Mouse (Mus musculus) left cerebral cortex, postnatal 4 days (tissue): Measurements from ENCODE around the gene Fam168a. TPM values are rescaled to one million over a fixed set of nuclear protein-coding genes. Genes with fewer than 3 reads are reported as not detected.
"Not testable (repeated sequence)": the region's sequence is repeated elsewhere in the genome, so short reads cannot be mapped to it uniquely, and the experiment has no call there.

Experiments
- DNase-seq: peaks from one replicate; pipeline ENCODE4 v3.0.0-alpha.2; 2022
- intact Hi-C: fragments of 180-260 bp; cut with DNase I; formaldehyde crosslinking; loops from one replicate; pipeline ENCODE4 v1.15.1; 2025
- total RNA-seq, 2 experiments: library from RNA; stranded (reverse); gene quantifications; 2 replicates each; pipeline ENCODE4 v1.2.3; 2021

The Fam168a gene
- total RNA-seq, 2 experiments from 2014 or later: 240 to 242 TPM

DNA sequence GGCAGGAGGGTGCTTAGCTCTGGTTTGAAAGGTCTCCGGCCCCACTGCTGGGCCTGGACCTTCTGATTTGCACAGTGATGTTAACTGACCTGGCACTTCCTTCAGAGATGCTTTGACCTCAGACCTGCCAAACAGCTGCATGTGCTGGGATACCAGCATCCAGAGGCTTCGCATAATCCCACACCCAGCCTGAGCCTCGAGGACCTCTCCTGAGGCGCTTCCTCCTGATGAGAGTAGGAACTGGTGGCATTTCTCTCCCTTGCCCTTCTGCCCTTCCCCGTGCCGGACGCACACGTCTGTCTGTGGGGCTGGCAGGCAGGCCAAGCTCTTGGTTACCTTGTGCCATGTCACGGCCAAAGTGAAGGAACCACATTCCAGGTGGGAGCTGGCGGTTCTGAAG is 130.2 kb downstream of the Fam168a start:
- no peak for DNase-seq
- intact Hi-C loops: no loop called here

DNA sequence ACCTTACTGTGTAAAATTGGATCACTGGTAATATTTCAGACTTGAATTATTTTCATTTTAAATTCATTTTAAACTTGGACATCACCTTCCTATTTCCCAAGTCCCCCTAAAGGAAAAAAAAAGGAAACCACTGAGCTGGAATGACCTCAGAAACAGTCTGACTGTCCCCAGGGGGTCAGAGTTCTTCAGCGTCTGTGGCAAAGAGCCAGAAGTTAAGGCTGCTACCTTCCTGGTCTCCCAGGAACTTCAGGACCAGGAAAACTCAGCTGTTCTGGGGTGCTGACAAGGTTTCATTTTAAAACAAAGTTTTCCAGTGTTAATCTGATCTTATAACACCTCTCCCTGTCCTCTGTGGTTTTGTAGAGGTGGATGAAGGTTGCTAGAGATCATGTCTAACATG is 131.3 kb downstream of the Fam168a start:
- intact Hi-C loops: no loop called here
- no peak for DNase-seq

DNA sequence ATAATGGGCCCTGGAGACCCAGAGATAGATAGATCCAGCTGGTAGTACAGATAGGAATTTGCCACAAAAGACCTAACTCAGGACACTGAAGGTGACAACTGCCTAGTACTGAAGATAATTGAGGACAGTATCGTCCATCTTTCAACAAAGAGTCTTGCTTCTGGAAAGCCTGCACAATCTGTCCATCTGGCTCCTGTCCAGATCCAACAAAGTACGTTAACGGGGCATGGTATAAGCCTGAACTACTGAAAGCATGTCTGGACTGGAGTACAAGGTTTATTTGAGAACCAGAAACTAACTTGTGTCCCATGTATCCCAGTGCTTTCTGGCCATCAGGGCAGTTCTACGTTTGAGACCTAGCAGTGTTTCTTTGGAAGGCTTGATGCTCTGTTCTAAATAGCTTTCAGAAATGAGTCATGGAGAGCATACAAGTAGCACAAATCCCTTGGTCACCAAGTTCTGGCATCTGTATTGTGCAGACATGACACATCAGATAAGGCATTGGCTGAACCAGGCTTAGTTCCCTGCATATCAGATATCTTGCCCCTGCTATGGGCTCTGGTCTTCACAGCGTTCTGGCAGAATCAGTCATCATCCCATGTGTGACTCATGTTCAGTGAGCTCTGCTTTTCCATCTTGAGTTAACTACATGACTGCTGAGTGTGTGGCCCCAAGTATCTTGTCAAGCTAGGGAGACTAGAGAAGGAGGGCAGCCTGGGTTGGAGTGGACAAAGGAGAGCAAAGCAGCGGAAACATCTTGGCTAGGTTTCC is 133.4 kb downstream of the Fam168a start:
- DNase-seq: no peak
- intact Hi-C loops: no loop called here

DNA sequence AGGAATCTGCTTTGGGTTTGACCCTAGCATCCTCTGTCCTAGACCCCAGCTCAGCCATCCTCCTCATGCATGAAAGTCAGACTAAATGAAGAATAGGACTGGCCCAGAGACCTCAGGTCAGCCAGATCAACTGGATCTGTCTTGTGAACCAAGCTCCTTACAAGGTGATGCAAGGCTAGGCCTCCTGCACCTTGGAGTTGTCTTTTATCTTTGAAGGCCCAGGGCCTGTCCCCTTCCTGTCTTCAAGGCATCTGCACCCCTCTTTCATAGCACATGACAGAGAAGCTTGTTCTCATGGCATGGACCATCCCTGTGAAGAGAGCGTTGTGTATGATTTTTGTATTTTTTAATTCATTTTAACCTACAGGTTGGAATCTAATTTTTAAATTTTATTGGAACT is 134.5 kb downstream of the Fam168a start:
- DNase-seq: no peak
- intact Hi-C loops: no loop called here

DNA sequence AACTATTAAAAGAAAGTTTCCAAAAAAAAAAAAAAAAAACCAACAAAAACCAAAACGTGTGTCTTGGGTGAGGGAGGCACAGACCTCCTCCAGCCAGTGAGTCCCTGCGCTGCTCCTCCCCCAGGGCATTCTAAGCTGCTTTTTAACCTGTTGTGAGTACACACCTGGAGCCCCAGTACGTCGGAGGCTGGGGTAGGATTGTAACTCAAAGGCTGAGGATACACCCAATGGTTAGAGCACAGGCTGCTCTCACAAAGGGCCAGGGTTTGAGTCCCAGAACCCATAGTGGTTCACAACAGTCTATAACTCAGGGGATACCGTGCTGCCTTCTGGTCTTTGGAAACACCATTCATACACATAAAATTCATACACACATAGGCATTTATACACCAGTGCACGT is 135.2 kb downstream of the Fam168a start:
- intact Hi-C loops: no loop called here
- DNase-seq: no peak

DNA sequence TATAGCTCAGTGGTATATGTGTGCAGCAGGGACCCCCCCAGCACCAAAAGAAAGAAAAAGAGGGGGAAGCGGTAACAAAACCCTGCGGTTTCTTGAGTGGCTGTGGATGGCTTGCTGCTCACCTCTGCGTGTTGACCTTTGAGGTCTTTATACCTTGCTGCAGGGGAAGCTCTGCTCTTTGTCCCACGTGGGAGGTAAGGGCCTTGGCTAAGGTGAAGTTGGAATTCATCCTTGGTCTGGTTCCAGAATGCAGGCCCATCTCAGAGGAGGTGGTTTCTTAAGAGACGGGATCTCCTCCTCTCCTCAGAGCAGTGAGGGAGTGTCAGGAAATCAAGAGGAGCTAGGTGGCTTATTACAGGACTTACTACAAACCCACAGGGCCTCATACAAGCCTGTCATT is 135.7 kb downstream of the Fam168a start:
- intact Hi-C loops: no loop called here
- DNase-seq: no peak

DNA sequence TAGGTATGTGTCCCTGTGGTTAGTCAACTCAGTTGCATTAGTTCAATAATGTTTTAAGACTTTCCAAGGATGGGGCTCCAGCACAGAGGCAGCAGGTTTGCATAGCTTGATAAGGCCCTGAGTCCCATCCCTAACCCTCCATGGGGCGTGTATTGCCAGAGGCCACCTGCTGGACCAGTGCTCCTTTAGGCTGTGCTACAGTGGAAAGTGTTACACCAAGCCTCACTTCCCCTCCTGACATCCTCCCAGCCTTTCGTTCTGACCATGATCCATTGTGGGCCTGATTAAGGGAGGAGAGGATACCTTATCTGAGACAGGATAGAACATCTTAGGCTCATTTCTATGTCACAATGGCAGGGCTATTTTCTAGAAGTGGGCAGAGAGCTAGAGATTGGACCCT is 137.4 kb downstream of the Fam168a start:
- no peak for DNase-seq
- intact Hi-C loops: no loop called here

DNA sequence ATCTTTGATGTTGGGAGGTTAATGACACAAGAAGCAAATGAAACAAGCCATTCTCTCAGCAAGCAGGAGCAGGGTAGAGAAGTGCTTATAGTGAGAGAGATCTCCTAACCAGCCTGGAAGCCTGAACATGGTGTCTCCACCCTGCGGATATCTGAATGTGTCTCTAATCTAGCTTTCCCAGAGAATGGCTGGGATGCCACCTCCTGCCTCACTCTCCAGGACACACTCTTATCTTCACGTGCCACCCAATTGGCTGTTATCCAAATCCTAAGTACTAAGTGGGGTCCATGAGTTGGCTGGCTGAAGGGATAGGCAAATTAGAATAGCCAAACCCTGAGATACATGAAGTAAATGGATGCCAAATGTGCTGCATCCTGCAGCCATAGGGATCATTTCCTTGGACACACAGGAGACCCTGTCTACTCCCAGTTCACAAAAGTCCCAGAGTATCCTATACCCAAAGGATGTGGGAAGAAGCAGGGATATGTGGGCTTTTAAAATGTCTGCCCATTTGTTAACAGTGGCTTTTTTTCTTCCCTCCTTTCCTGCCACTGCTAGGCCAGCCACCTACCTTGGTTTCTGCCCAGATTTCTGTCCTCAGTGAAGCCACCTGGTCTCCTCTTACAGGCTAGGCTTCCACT is 138.1 kb downstream of the Fam168a start:
- intact Hi-C loops: no loop called here
- no peak for DNase-seq

DNA sequence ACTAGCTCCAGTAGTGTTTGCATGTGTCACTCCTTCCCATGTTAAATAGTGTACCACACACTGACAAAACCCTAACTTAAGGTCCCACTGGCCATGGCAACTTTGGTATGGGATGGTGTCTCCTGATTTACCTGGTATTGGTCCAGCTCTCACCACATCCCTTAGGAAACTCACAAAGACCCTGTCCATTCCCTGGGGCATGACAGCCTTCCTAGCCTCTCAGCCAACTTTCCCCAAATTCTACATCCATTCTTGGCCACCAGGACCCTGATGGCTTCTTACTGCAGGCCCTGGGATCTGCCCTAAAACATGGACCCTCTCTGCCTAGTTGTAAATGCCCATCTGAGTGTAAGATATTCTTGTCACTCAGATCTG is 138.6 kb downstream of the Fam168a start:
- intact Hi-C loops: no loop called here
- no peak for DNase-seq

DNA sequence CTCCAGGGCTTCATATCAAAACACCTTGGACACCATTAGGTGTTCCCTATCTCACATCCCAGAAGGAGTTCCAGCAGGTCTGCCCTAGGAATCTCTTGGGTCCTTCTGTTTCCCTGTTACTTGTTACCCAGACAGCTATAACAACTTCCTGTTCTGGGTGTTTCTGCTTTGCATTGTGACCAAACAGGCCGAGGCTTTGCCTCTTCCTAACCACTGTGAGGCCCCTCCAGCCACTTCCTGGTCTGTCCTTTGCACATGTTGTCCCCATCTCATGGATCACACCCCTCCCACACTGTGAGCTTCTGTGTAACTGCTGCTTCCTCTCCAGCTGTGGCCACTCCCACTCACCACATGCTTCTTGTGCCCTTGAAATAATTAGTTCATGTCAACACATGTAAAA is 139.0 kb downstream of the Fam168a start:
- no peak for DNase-seq
- intact Hi-C loops: no loop called here

DNA sequence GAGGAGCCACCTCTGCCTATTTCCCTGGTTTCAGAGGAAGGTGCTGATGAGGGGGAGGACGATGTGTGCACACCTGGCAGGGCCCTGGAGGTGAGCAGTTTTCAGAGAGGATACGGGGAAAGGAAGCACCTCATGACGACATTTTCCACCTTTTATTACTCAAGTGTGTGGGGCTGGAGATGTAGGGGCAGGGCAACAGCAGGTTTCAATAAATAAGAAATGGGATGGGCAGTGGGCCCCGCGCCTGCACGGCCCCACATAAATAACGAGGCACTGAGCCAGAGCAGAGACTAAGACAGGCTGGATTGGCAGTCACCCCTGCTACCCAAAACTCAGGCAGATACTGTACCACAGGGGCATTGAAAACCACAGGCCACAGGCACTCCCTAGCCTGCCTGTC is 139.6 kb downstream of the Fam168a start:
- DNase-seq, intact Hi-C loops: not testable (repeated sequence)

DNA sequence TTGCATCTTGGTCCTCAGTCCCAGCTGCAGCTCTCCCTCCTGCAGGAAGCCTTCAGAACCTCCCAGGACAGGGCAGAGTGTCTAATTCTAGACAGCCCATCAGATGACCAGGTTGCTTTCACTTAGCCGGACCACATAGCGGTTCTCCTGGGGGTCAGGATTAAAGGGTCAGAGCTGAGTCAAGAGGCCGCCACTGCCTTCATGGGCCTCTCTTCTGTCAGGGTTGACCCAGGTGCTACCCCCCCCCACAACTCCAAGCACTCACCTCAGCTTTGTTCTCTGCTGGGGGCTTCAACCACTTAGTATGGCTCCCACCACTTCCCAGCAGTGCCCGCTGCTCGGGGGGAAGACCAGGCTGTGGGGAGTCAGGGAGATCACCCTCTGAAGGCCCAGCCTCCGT is 140.7 kb downstream of the Fam168a start:
- DNase-seq: no peak
- intact Hi-C loops: no loop called here

DNA sequence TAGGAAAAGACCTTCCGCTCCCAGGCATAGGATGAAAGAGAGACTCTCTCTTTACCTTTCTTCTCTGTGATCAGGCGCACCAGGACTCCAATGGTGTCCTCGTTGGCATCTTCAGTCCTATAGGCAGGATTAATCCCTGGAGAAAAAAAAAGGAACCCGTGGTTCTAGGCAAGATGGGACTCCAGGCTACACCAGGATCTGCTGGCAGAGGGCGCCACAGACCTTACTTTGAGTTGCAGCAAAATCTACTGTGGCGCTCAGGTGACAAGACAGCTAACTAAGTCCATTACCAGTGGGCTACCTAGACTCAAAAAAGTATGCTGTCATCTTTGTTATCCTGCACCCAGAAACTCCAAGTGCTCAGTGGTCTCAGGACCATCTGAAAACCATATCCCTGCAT is 142.3 kb downstream of the Fam168a start:
- peak; percentile 69 for DNase-seq
- intact Hi-C loops: no loop called here

DNA sequence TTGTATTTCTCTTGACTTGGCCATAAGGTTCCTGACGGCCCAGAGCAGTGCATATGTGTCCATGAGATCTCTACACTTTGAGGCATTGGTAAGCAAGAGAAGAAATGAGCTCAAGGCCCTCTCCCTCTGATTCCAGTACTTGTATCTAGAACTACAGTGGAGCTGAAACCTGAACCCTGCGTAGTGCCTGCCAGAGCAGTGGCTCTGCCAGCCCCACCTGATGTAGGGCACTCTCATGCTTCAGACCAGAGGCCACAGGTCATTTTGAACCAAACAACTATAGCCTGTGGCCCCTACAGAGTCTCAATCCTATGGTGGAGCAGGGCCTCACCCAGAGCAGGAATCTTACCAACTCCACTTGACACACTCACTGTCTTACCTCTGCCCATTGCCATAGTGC is 143.1 kb downstream of the Fam168a start:
- no peak for DNase-seq
- intact Hi-C loops: no loop called here

DNA sequence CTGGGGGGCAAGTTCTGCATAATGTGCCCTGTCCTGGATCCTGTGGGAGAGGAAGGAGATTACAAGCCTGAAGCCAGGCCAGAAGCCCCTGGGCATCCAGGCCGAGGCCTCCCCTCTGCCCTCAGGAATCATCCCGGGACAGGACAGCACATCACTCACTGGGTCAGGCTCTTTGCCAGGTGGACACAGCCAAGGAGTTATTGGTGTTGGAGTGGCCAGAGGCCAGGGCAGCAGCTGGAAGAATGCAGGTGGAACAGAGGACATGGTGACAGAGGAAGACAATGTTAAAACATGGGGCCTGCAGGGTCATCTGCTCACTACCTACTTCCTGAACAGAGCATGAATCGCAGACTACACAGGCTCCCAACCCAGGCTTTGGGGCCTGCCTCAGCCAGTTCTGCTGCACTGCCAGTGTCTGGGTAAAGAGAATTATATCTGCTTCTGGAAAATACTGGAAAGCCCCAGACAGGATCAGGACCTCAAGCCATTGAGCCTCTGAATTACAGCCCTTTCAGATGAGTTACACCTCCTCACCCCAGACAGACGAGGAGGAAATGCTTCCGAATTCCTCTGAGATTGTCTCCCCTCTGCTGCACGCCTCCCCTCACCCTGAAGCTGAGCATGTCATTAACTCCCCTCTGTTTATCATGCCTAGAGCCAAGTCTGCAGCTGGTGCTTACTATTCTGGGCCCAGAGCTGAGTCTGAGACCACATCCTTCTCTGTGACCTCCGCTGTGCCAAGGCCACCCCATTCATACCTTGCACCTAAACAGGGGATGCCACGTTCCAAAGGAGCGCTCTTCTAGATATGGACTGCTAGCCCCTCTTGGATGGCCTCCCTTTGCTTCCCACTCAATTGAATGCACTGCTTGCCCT is 145.3 kb downstream of the Fam168a start:
- intact Hi-C loops: no loop called here

DNA sequence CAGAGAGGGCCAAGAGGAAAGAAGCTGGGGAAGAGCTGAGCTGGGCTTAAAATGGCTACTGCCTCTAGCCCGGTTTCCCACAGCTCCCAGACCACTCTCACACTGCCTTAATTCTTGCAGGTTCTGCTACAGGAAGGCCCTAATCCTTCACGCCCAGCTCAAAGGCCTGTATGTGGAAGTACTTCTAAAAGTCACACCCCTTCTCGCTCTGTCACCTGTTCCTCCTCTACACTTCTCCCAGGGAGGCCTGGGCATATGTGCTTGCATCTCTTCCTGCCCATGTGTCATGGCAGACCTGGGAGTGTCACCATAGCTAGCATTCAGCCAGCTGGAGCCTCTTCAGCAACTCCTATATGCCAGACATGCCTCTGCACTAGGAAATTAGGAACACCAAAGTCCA is 147.0 kb downstream of the Fam168a start:
- intact Hi-C loops: no loop called here
- DNase-seq: no peak

More for the DNA sequence above, 145.3 kb downstream of the Fam168a start:
- DNase-seq: no peak

DNA sequence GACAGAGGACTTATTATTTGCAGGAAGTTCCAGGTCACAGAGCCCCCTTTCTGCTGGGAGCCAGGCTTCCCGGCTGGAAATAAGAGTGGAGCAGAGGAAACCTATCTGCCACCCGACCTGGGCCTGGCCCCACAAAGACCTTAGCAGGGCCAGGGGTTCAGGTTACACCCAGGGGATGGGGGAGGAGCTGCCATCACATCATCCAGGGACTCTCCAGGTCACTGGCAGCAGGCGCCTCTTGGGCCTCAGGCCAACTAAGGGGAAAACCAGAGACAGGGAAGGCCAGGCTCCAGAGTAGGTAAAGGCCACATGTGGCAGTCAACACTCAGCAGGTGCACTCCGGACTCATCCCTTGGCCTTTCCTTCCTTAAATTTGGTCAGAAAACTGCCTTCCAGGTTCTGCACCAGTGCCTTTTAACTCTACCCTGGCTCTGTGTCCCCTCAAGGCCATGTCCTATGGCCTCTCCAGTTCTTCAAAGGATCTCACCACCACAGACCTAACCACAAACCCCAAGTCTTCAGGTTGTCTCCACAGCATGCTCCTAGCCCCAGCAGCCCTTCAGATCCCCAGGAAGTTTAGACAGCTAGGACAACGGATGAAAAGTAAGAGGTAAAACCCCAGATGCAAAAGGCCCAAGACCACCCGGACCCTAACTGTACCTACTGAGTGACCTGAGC is 147.8 kb downstream of the Fam168a start:
- intact Hi-C loops: no loop called here
- no peak for DNase-seq

DNA sequence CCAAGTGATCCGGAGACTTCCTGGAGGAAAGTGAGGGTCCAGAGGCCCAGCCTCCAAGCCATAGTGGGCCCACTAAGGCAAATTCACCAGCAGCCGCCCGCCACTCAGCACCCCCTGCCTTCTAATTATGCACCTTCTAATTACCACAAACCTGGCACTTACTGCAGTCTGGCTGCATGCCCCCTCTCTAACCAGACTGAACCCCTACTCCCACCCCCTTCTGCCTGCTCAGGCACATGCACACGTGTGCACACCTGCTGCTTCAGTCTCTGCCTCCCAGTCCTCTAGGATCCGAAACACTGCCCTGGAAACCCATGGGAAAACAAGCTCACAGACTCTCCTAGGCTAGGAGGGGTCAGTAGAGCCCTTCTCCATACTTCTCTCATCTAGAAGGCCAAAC is 148.4 kb downstream of the Fam168a start:
- DNase-seq: peak; percentile 46
- intact Hi-C loops: no loop called here

DNA sequence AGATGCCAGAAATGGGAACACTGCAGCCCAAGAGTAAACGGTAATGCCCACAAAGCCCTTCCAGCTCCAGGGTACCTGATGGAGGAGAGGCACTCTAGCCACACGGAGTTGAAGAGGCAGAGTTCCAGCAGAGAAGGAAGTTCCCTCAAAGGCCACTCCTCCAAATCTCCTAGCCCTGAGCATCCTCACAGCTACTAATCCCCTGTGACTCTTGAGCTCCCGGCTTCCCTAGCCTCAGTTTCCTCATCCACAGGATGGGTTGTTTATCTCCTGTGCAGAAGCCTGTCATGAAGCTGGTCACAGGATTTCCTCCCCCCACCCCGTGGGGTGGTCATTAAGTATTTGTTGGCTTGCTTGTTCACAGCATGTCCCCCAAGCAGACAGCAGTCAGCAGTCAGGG is 148.9 kb downstream of the Fam168a start:
- intact Hi-C loops: no loop called here

DNA sequence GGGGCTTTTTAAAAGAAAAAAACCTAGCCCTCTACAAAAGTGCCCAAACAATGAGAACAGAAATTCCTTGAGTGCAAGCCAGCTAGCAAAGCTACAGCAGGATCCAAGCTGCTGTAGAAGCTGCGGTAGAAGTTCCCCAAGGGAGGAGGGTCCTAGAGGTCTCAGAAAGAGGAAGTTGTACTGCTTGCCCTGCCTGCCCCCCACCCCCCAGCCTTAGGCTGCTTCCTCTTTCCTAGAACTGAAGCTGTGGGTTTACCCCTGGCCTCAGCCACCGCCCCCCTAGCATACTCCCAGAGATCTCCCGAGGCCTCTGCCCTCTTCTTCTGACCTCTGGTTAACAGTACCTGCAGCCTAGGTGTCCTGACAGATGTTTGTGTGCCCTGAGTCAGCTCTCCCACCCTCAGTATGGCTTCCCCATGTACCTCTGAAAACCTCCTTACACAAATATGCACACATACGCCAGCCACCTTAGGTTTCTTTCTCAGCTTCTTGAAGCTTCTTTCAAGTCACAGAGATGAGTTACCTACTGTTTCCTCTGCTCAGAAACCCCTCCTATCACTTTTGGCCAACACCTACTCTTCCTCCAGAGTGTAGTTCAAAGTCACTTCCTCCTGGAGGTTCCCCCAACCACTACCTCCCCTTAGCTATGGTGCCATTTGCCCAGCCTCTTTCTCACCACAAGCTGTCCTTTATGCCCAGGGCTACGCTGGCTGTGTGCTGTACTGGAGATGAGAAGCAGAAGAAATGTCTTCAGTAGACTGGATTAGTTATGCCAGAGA is 149.5 kb downstream of the Fam168a start:
- no peak for DNase-seq
- intact Hi-C loops: no loop called here

More for the DNA sequence above, 148.9 kb downstream of the Fam168a start:
- no peak for DNase-seq
